Mouse (Mus musculus) C2C12 (cell line): ENCODE data around the gene Gpr34.

ENCODE experiments used
- CEBPB ChIP-seq: IDR thresholded peaks from one replicate; pipeline ENCODE4 v1.6.1; 2011; ENCODE audit warnings: low read depth, mild to moderate bottlenecking, control low read depth, moderate library complexity
- CTCF ChIP-seq: IDR thresholded peaks from one replicate; pipeline ENCODE4 v1.5.1; 2011; ENCODE audit not compliant: control insufficient read depth, insufficient read depth, insufficient read length
- MAX ChIP-seq: IDR thresholded peaks from one replicate; pipeline ENCODE4 v1.6.1; 2011; ENCODE audit warnings: mild to moderate bottlenecking, control low read depth
- MYOD1 ChIP-seq: IDR thresholded peaks from one replicate; pipeline ENCODE4 v1.6.1; 2011; ENCODE audit warnings: low read depth; ENCODE audit not compliant: control insufficient read depth, insufficient read length
- USF1 ChIP-seq: IDR thresholded peaks from one replicate; pipeline ENCODE4 v1.6.1; 2011; ENCODE audit warnings: low read depth, mild to moderate bottlenecking, control low read depth, moderate library complexity

DNA sequence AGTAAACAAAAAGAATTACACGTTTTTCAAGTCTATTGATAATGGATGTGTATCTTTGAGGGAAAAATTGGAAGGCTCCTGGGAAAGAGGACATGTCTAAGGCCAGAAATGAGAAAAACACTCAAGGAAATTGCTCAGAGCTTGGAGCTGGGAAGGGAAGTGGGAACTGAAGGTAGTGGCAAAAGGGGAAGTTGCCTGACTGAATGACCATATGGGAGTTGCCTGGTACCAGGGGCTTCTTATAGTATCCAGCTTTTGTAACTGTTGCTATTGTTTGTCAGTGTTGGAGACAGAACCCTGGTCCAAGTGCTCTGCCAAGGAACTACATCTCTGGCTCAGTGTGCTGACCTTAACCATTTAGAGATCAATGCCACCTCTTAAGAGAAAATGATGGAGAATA, 15.2 kb upstream of the Gpr34 start:
- TF ChIP-seq CTCF = no peak
- no peak for TF ChIP-seq MAX
- no peak for TF ChIP-seq MYOD1
- no peak for TF ChIP-seq USF1
- TF ChIP-seq CEBPB = no peak
